Mouse (Mus musculus) C2C12 (cell line): ENCODE data around the gene Atp6v0a4.

Source experiments
- CTCF ChIP-seq: IDR thresholded peaks from one replicate; pipeline ENCODE4 v1.5.1; 2011; ENCODE audit not compliant: control insufficient read depth, insufficient read depth, insufficient read length
- MAX ChIP-seq: IDR thresholded peaks from one replicate; pipeline ENCODE4 v1.6.1; 2011; ENCODE audit warnings: mild to moderate bottlenecking, control low read depth
- MYOD1 ChIP-seq: IDR thresholded peaks from one replicate; pipeline ENCODE4 v1.6.1; 2011; ENCODE audit warnings: low read depth; ENCODE audit not compliant: control insufficient read depth, insufficient read length

GRCm38 (mm10) chr6:38083204-38083603 is 41.2 kb downstream of the Atp6v0a4 start:
- TF ChIP-seq MAX (no peak), MYOD1 (no peak), CTCF (no peak)
